Mouse (Mus musculus) MEL (cell line): ENCODE measurements around the gene Plch1. TPM values are rescaled to one million over a fixed set of nuclear protein-coding genes. Genes with fewer than 3 reads are reported as not detected.

Experiments
- DNase-seq: peaks from one replicate; pipeline ENCODE4 v3.0.0; 2011; ENCODE audit warnings: low read depth, low spot score
- H3K27ac ChIP-seq: 2 replicates; pipeline ENCODE4 v1.5.1; 2012; ENCODE audit warnings: low read depth, mild to moderate bottlenecking, control low read depth, low read length, moderate library complexity; ENCODE audit not compliant: control insufficient read depth
- H3K27me3 ChIP-seq, 2 experiments: fragments of 150-350 bp in 1 of 2; sonication (generic) in 1 of 2; 2 replicates each; pipeline ENCODE4 v1.6.1; 2012; ENCODE audit warnings: low read length in 2 of 2, mild to moderate bottlenecking in 2 of 2, improper control_type of control experiment in 1 of 2, moderate library complexity in 1 of 2; ENCODE audit not compliant: insufficient read depth in 2 of 2, control insufficient read depth in 1 of 2
- H3K36me3 ChIP-seq, 2 experiments: 2 replicates each; pipeline ENCODE4 v1.6.1; 2012 to 2014; ENCODE audit warnings: low read length in 2 of 2, improper control_type of control experiment in 1 of 2, inconsistent platforms in 1 of 2, mild to moderate bottlenecking in 1 of 2; ENCODE audit not compliant: insufficient read depth in 2 of 2, control insufficient read depth in 1 of 2
- H3K4me1 ChIP-seq, 2 experiments: fragments of 150-350 bp in 1 of 2; sonication (generic) in 1 of 2; 2 replicates each; pipeline ENCODE4 v1.6.1; 2012; ENCODE audit warnings: low read length in 2 of 2, improper control_type of control experiment in 1 of 2, mild to moderate bottlenecking in 1 of 2; ENCODE audit not compliant: insufficient read depth in 2 of 2, control insufficient read depth in 1 of 2
- H3K4me3 ChIP-seq, 2 experiments: fragments of 150-350 bp in 1 of 2; sonication (generic) in 1 of 2; 2 replicates each; pipeline ENCODE4 v1.5.1; 2012; ENCODE audit warnings: low read depth in 2 of 2, low read length in 2 of 2, mild to moderate bottlenecking in 2 of 2, moderate library complexity in 2 of 2, control low read depth in 1 of 2, improper control_type of control experiment in 1 of 2; ENCODE audit not compliant: control insufficient read depth in 1 of 2, insufficient read depth in 1 of 2
- H3K79me2 ChIP-seq: 2 replicates; pipeline ENCODE4 v1.6.1; 2012; ENCODE audit warnings: mild to moderate bottlenecking, low read length, moderate library complexity; ENCODE audit not compliant: control insufficient read depth, poor library complexity, insufficient read depth
- H3K9ac ChIP-seq: 2 replicates; pipeline ENCODE4 v1.6.1; 2012; ENCODE audit warnings: low read depth, mild to moderate bottlenecking, control low read depth, low read length, moderate library complexity; ENCODE audit not compliant: control insufficient read depth, poor library complexity, severe bottlenecking
- H3K9me3 ChIP-seq: fragments of 150-350 bp; sonication (generic); replicated peaks from 2 replicates; pipeline ENCODE4 v1.6.1; 2012; ENCODE audit warnings: mild to moderate bottlenecking, low read length, improper control_type of control experiment, moderate library complexity; ENCODE audit not compliant: insufficient read depth
- CTCF ChIP-seq, 3 experiments: IDR thresholded peaks in 2 of 3; conservative IDR thresholded peaks in 1 of 3; 2 replicates each; pipeline ENCODE4 v1.5.1; 2011 to 2012; ENCODE audit warnings: low read length in 3 of 3, low read depth in 2 of 3, mild to moderate bottlenecking in 2 of 3, improper control_type of control experiment in 1 of 3, inconsistent platforms in 1 of 3, mixed read lengths in 1 of 3, moderate library complexity in 1 of 3; ENCODE audit not compliant: control insufficient read depth in 1 of 3, insufficient read depth in 1 of 3, poor library complexity in 1 of 3, severe bottlenecking in 1 of 3
- ELF1 ChIP-seq: IDR thresholded peaks from 2 replicates; pipeline ENCODE4 v1.6.1; 2014; ENCODE audit warnings: low read depth, mild to moderate bottlenecking, inconsistent platforms, low read length, improper control_type of control experiment, moderate library complexity
- EP300 ChIP-seq, 2 experiments: IDR thresholded peaks; 2 replicates each; pipeline ENCODE4 v1.6.1; 2011; ENCODE audit warnings: improper control_type of control experiment in 2 of 2, low read length in 2 of 2, low read depth in 1 of 2, mild to moderate bottlenecking in 1 of 2
- HCFC1 ChIP-seq: IDR thresholded peaks from 2 replicates; pipeline ENCODE4 v1.6.1; 2012; ENCODE audit warnings: low read depth, mild to moderate bottlenecking, inconsistent platforms, low read length, improper control_type of control experiment, moderate library complexity
- KAT2A ChIP-seq: conservative IDR thresholded peaks from 2 replicates; pipeline ENCODE4 v1.6.1; 2012; ENCODE audit warnings: low read depth, low read length, improper control_type of control experiment, inconsistent platforms
- MAFK ChIP-seq: IDR thresholded peaks from 2 replicates; pipeline ENCODE4 v1.6.1; 2011; ENCODE audit warnings: low read depth, mild to moderate bottlenecking, low read length, improper control_type of control experiment, borderline replicate concordance
- MAX ChIP-seq: IDR thresholded peaks from 2 replicates; pipeline ENCODE4 v1.6.1; 2011; ENCODE audit warnings: low read length, improper control_type of control experiment
- MEF2A ChIP-seq: IDR thresholded peaks from 2 replicates; pipeline ENCODE4 v1.6.1; 2014; ENCODE audit warnings: low read depth, mild to moderate bottlenecking, inconsistent platforms, low read length, improper control_type of control experiment; ENCODE audit not compliant: poor library complexity, insufficient replicate concordance, severe bottlenecking; ENCODE audit errors: extremely low read depth
- NELFE ChIP-seq: IDR thresholded peaks from 2 replicates; pipeline ENCODE4 v1.6.1; 2011; ENCODE audit warnings: low read depth, low read length, improper control_type of control experiment
- POLR2AphosphoS2 ChIP-seq: IDR thresholded peaks from 2 replicates; pipeline ENCODE4 v1.6.1; 2011; ENCODE audit warnings: low read length, improper control_type of control experiment
- SIN3A ChIP-seq: IDR thresholded peaks from 2 replicates; pipeline ENCODE4 v1.6.1; 2012; ENCODE audit warnings: low read length, improper control_type of control experiment, inconsistent platforms
- TAL1 ChIP-seq: IDR thresholded peaks from 2 replicates; pipeline ENCODE4 v1.6.1; 2012; ENCODE audit warnings: mild to moderate bottlenecking, inconsistent platforms, low read length, moderate library complexity, mixed read lengths
- TBP ChIP-seq: IDR thresholded peaks from 2 replicates; pipeline ENCODE4 v1.8.0; 2011; ENCODE audit warnings: low read depth, low read length, improper control_type of control experiment
- USF1 ChIP-seq: IDR thresholded peaks from 2 replicates; pipeline ENCODE4 v1.6.1; 2014; ENCODE audit warnings: low read depth, mild to moderate bottlenecking, inconsistent platforms, low read length, improper control_type of control experiment, moderate library complexity
- ZC3H11A ChIP-seq: IDR thresholded peaks from 2 replicates; pipeline ENCODE4 v1.6.1; 2012; ENCODE audit warnings: low read depth, mild to moderate bottlenecking, inconsistent platforms, low read length, improper control_type of control experiment
- ZKSCAN1 ChIP-seq: IDR thresholded peaks from 2 replicates; pipeline ENCODE4 v1.6.1; 2012; ENCODE audit warnings: low read depth, mild to moderate bottlenecking, inconsistent platforms, low read length, improper control_type of control experiment, moderate library complexity
- ZMIZ1 ChIP-seq: IDR thresholded peaks from 2 replicates; pipeline ENCODE4 v1.6.1; 2012; ENCODE audit warnings: low read depth, mild to moderate bottlenecking, inconsistent platforms, low read length, improper control_type of control experiment, moderate library complexity
- polyA plus RNA-seq, 2 experiments: library from polyadenylated mRNA; stranded (reverse) in 1 of 2; unstranded in 1 of 2; fragments of >175 nt in 1 of 2; fragments of >200 nt in 1 of 2; gene quantifications; 2 replicates each; pipeline versions ENCODE4 v1.2.1 to v1.2.4; 2012; ENCODE audit warnings: low replicate concordance in 2 of 2, low read depth in 1 of 2; ENCODE audit not compliant: insufficient read length in 2 of 2, insufficient read depth in 1 of 2, missing spikeins in 1 of 2
- total RNA-seq: library from RNA; depleted of rRNA; stranded (reverse); fragments of 300-350 nt; gene quantifications from 2 replicates; pipeline ENCODE4 v1.2.3, GENCODE M21; 2012

The Plch1 gene
- total and polyA plus RNA-seq, 3 experiments: 0.01 to 0.23 TPM; not detected in 1

DNA sequence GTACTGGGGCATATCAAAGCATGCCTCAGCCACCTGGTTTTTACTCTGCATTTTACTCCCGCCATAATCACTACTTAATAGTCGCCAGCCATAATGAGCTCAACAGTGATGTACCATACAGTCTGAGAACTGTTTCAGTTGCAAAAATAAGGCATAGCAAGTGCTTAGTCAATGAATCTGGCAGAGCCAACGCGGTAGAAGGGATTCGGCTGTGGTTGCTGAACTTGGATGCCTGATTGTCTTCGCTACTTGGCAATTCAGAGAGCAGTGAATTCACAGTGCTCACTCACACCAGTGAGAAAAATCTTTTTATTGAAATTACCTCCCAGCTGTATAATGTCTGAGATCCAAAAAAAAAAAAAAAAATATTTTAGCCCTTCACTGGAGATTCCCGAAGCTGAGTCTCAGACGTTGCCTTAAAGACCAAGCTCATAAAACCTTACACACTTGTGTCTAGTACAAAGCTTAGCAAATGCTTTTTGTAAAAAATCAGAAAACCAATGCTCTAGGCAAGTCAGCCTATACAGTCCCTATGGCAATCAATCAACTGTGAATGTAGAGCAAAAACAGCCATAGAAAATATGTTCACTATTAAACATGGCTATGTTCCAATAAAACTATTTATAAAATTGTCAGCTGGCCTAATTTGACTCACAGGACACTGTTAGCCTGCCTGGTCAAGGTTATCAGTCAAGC lies 62.2 kb downstream of the Plch1 start:
- Histone ChIP-seq H3K9me3 (no peaks in the 10 kb centered on the region), H3K9ac (no peak overlapping the region), H3K4me1 (peaks cover 2 to 5% of the 10 kb centered on the region in 2 experiments; a peak in 1 of 4 replicates), H3K27me3 (no peaks in the 10 kb centered on the region), H3K4me3 (no peak overlapping the region), H3K79me2 (no peaks in the 10 kb centered on the region), H3K36me3 (no peaks in the 10 kb centered on the region; a peak in 1 of 4 replicates), H3K27ac (no peak overlapping the region)
- no peak for TF ChIP-seq CTCF (IDR thresholded peaks at IDR 0.05 in 2 of 3, conservative IDR thresholded peaks at IDR 0.05 in 1 of 3; ENCODE audit: control insufficient read depth in 1 of 3, insufficient read depth in 1 of 3, low read depth in 2 of 3, low read length in 3 of 3, poor library complexity in 1 of 3, severe bottlenecking in 1 of 3)
- TF ChIP-seq MEF2A: no peak
- no peak for TF ChIP-seq ELF1
- TF ChIP-seq EP300 (IDR thresholded peaks at IDR 0.05; ENCODE audit: low read depth in 1 of 2, low read length in 2 of 2): no peak
- TF ChIP-seq SIN3A: no peak
- DNase-seq: no peak

DNA sequence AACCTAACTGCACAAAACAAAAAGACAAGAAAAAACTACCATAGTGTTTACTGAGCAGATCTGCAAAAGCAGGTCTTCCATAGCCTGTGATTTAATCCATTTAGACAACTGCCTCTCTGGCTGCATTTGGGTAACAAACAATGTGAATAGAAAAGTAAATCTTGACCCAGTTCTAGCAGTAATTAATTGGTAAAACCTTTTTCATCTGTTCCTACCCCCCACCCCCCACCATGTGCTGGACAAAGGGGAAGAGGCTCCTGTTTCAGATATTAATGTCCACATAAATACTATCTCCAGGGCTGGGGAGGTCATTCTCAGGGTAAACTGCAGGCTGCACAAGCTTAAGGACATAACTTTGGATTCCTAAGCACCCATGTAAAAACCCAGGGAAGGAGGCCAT lies 63.5 kb downstream of the Plch1 start:
- Histone ChIP-seq H3K4me1 (peaks cover 2 to 5% of the 10 kb centered on the region in 2 experiments; a peak in 1 of 4 replicates), H3K4me3 (no peak overlapping the region), H3K9me3 (no peaks in the 10 kb centered on the region), H3K36me3 (no peaks in the 10 kb centered on the region; a peak in 1 of 4 replicates), H3K9ac (no peak overlapping the region), H3K79me2 (no peaks in the 10 kb centered on the region), H3K27me3 (no peaks in the 10 kb centered on the region), H3K27ac (no peak overlapping the region)
- TF ChIP-seq ZC3H11A: no peak
- no peak for TF ChIP-seq MAX
- no peak for TF ChIP-seq ZMIZ1
- TF ChIP-seq ZKSCAN1: no peak
- TF ChIP-seq MEF2A: no peak
- TF ChIP-seq KAT2A: no peak
- TF ChIP-seq TBP: no peak
- no peak for TF ChIP-seq POLR2AphosphoS2
- no peak for TF ChIP-seq HCFC1
- no peak for TF ChIP-seq MAFK
- TF ChIP-seq NELFE: no peak
- no peak for TF ChIP-seq EP300 (IDR thresholded peaks at IDR 0.05; ENCODE audit: low read depth in 1 of 2, low read length in 2 of 2)
- no peak for TF ChIP-seq USF1
- no peak for TF ChIP-seq TAL1
- DNase-seq: no peak
